Mouse (Mus musculus) embryonic facial prominence, embryonic 11.5 days (tissue): ENCODE data around the gene Skor1. TPM values are rescaled to one million over a fixed set of nuclear protein-coding genes. Genes with fewer than 3 reads are reported as not detected.

Source experiments
- ATAC-seq: fragments of 200-750 bp; cut with Nextera tagmentation; replicated peaks from 2 replicates; pipeline ENCODE4 v1.8.0; 2017; ENCODE audit warnings: low read depth; ENCODE audit not compliant: insufficient number of reproducible peaks, low FRiP score, low TSS enrichment
- DNase-seq: peaks from one replicate; pipeline ENCODE4 v3.0.0-alpha.2; 2015; ENCODE audit warnings: low spot score
- H3K27ac ChIP-seq: fragments of 300-500 bp; sonication (generic); replicated peaks from 2 replicates; pipeline ENCODE4 v1.5.1; 2014; ENCODE audit warnings: mild to moderate bottlenecking, low read depth, low read length, control low read depth
- H3K27me3 ChIP-seq: fragments of 300-500 bp; sonication (generic); 2 replicates; pipeline ENCODE4 v1.6.1; 2014; ENCODE audit warnings: mild to moderate bottlenecking, low read length, moderate library complexity, mixed read lengths; ENCODE audit not compliant: control insufficient read depth, insufficient read depth
- H3K36me3 ChIP-seq: fragments of 300-500 bp; sonication (generic); replicated peaks from 2 replicates; pipeline ENCODE4 v1.6.1; 2014; ENCODE audit warnings: low read depth, mild to moderate bottlenecking, low read length, moderate library complexity, mixed read lengths; ENCODE audit not compliant: control insufficient read depth, insufficient read depth
- H3K4me1 ChIP-seq: fragments of 300-500 bp; sonication (generic); 2 replicates; pipeline ENCODE4 v1.6.1; 2014; ENCODE audit warnings: low read length, mixed read lengths; ENCODE audit not compliant: control insufficient read depth, insufficient read depth
- H3K4me2 ChIP-seq: fragments of 300-500 bp; sonication (generic); 2 replicates; pipeline ENCODE4 v1.6.1; 2014; ENCODE audit warnings: low read depth, mild to moderate bottlenecking, control low read depth, low read length, moderate library complexity
- H3K4me3 ChIP-seq: fragments of 300-500 bp; sonication (generic); 2 replicates; pipeline ENCODE4 v1.5.1; 2014; ENCODE audit warnings: low read depth, low read length, control low read depth
- H3K9ac ChIP-seq: fragments of 300-500 bp; sonication (generic); replicated peaks from 2 replicates; pipeline ENCODE4 v1.6.1; 2014; ENCODE audit warnings: mild to moderate bottlenecking, control low read depth, low read length
- H3K9me3 ChIP-seq: fragments of 300-500 bp; sonication (generic); replicated peaks from 2 replicates; pipeline ENCODE4 v1.6.1; 2016; ENCODE audit warnings: mild to moderate bottlenecking, low read length, inconsistent platforms, mixed read lengths; ENCODE audit not compliant: control insufficient read depth
- WGBS: fragments of 180-500 bp; shearing (Covaris S2); extraction: QIAGEN DNeasy Blood & Tissue Kit; methylation state at CpG from one replicate; pipeline ENCODE4 v1.1.7; 2014; 5-methylcytosine and 5-hydroxymethylcytosine counted together
- polyA plus RNA-seq: library from polyadenylated mRNA; unstranded; fragments of >200 nt; fragmentation: Nextera tagmentation; extraction: Ambion mirVana; gene quantifications from 2 replicates; pipeline ENCODE4 v1.2.1, GENCODE M21; 2014

Gene Skor1
- polyA plus RNA-seq, 1 experiment from 2014 or later = 0.17 TPM

- peak overlapping the region; percentile 34 for H3K4me2 ChIP-seq
- DNase-seq = peak; percentile 86
- WGBS = under 1% methylated on average over 13 of the region's 13 CpGs
- peak overlapping the region; percentile 87 for H3K27ac ChIP-seq
- 0 out of 2 replicates have a peak, but pooled peaks cover 2% of the 10 kb centered on the region for H3K4me1 ChIP-seq
- no peaks in the 10 kb centered on the region for H3K36me3 ChIP-seq
- H3K4me3 ChIP-seq = peak overlapping the region; percentile 21
- ATAC-seq = peak; percentile 84
- no peaks in the 10 kb centered on the region for H3K9me3 ChIP-seq
- peak overlapping the region; percentile 43 for H3K9ac ChIP-seq
- no peaks in the 10 kb centered on the region for H3K27me3 ChIP-seq
Measured at GRCm38 (mm10) chr9:63091971-63092528, 56.7 kb downstream of the Skor1 start.

GRCm38 (mm10) chr9:63091101-63091921 lies 57.5 kb downstream of the Skor1 start:
- H3K9me3 ChIP-seq = no peaks in the 10 kb centered on the region
- no peak overlapping the region; the same call in 1 of the 2 replicates for H3K9ac ChIP-seq
- ATAC-seq = no peak
- H3K4me2 ChIP-seq = peak overlapping the region; percentile 34
- DNase-seq = no peak
- no peaks in the 10 kb centered on the region for H3K36me3 ChIP-seq
- peak overlapping the region; percentile 21; the same call in 1 of the 2 replicates for H3K4me3 ChIP-seq
- 13% methylated on average over 23 of the region's 23 CpGs for WGBS
- H3K27me3 ChIP-seq = no peaks in the 10 kb centered on the region
- peak overlapping the region; percentile 87 for H3K27ac ChIP-seq
- H3K4me1 ChIP-seq = 0 out of 2 replicates have a peak, but pooled peaks cover 2% of the 10 kb centered on the region

DNA sequence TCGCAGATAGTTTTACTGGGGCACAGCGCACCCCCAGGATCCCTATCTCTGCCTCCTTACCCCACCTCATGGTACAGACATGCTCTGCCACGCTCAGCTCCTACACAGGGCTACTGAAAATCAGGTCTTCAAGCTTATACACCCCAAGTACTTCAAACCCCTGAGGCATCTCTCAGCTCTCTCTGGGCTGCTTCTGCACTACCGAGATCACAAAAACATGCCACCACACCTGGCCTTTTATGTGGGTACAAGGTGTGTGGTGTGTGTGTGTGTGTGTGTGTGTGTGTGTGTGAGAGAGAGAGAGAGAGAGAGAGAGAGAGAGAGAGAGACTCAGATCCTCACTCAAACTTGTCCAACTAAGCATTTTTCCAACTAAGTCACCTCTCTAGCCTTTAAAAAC lies 59.6 kb downstream of the Skor1 start:
- Histone ChIP-seq H3K9ac (no peak overlapping the region), H3K4me2 (no peak overlapping the region), H3K36me3 (no peaks in the 10 kb centered on the region), H3K27me3 (no peaks in the 10 kb centered on the region), H3K27ac (no peak overlapping the region), H3K9me3 (no peaks in the 10 kb centered on the region), H3K4me1 (0 out of 2 replicates have a peak, but pooled peaks cover 2% of the 10 kb centered on the region), H3K4me3 (no peak overlapping the region)
- WGBS = 93% methylated on average over 4 of the region's 4 CpGs
- ATAC-seq = no peak
- no peak for DNase-seq

Other genes starting within 250 kb of the Skor1 start
- gene Pias1, start 161.0 kb downstream of the Skor1 start, polyA plus RNA-seq = 60.7 and 62.0 TPM in 2 replicates
- 35.4 and 43.3 TPM in 2 replicates for gene Map2k5, start 228.9 kb upstream of the Skor1 start, polyA plus RNA-seq